Mouse (Mus musculus): Measurements from ENCODE around the gene Prkg1.

DNA sequence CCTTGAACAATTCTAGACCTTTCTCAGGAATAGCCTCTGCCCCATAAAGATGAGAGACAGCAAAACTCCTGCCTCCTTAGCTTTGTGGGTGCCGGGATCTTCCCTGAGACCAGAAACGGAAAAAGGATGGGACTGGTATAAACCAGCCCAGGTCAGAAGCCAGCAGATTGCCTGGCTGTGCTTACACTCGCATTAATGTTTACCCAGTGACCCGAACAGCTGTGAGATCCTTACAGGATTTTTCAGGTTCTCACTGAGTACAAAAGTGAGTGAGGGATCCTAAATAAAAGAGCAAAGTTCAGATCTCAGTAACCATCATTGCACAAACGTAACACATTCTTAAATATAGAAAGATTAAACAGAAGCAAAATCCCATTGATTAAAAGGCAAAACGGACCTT, 1248.1 kb downstream of the Prkg1 start:
- no peak for TF ChIP-seq EP300 (IDR thresholded peaks at IDR 0.05; ENCODE audit: low read depth)
- no peak for TF ChIP-seq CTCF (IDR thresholded peaks at IDR 0.05; ENCODE audit: low read depth)
